Mouse (Mus musculus): ENCODE measurements at regions not wholly inside any gene's neighbourhood (a gene's known extent, or its start where the extent isn't known, plus 50 kb on each side); places are given as distances from the start of the nearest gene placed in this dataset.

DNA sequence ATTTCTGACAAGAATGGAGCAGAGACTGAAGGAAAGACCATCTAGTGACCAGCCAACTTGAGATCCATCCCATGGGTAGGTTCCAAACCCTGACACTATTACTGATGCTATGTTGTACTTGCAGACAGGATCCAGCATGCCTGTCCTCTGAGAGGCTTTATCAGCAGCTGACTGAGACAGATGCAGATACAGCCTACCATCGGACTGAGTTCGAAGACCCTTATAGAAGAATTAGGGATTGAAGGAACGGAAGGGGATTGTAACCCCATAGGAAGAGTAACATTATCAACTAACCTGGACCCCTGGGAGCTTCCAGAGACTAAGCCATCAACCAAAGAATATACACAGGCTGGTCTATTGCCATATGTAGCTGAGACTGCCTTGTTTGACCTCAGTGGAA is 183.1 kb upstream of the Adcy2 start:
- no peak for DNase-seq (ENCODE audit: low read depth)
- TF ChIP-seq POLR2A (IDR thresholded peaks at IDR 0.05; ENCODE audit: borderline replicate concordance, extremely low read depth, insufficient read depth, insufficient read length, poor library complexity, severe bottlenecking) (no peak), CTCF (IDR thresholded peaks at IDR 0.05; ENCODE audit: borderline replicate concordance, extremely low read depth, insufficient read depth, insufficient read length) (no peak)

- no peak for DNase-seq (ENCODE audit: low read depth)
- TF ChIP-seq POLR2A (IDR thresholded peaks at IDR 0.05; ENCODE audit: borderline replicate concordance, extremely low read depth, insufficient read depth, insufficient read length, poor library complexity, severe bottlenecking) (no peak), CTCF (IDR thresholded peaks at IDR 0.05; ENCODE audit: borderline replicate concordance, extremely low read depth, insufficient read depth, insufficient read length) (no peak)
Measured at GRCm38 (mm10) chr13:69190661-69191060, 191.3 kb upstream of the Adcy2 start.

GRCm38 (mm10) chr13:69196464-69196871 is 197.1 kb upstream of the Adcy2 start:
- peak; percentile 26 for DNase-seq (ENCODE audit: low read depth)
- TF ChIP-seq CTCF (IDR thresholded peaks at IDR 0.05; ENCODE audit: borderline replicate concordance, extremely low read depth, insufficient read depth, insufficient read length) (no peak), POLR2A (IDR thresholded peaks at IDR 0.05; ENCODE audit: borderline replicate concordance, extremely low read depth, insufficient read depth, insufficient read length, poor library complexity, severe bottlenecking) (no peak)

DNA sequence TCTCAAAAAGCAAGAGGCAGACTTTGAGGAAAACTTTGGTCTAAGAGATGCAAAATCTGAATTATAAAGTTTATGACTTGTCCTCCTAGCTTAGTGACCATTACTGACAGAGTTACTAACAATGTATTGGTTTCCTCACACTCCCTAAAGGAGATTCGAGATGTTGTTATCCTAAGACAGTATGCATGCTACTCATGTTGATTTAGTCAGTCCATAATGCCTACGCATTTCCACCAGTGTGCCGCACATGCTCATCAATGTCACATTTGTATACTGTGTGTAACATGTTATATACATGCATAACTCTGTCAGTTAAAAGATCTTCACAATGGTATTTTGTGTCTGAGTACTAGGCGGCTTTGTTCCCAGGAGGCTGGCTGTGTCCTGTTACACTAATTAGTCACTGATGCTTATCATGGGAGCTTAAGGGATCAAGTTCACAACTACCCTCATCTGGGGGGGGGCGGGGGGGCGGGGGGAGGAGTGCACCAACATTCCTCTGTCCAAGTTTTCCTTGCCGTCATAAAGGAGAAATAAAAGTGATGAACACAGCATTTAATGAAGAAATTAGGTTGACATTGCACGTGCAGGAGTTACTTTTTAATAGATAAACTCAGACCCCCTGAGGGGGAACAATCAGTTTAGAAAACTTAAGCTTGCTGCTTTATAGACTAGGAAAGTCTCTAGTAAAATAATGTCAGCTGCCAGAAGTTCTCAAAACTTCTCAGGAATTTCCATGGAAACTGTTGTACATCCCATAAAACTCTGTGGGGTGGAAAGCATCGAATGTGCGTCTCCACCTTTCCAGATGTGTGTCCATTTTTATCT is 208.6 kb upstream of the Adcy2 start:
- DNase-seq (ENCODE audit: low read depth), result no peak

DNA sequence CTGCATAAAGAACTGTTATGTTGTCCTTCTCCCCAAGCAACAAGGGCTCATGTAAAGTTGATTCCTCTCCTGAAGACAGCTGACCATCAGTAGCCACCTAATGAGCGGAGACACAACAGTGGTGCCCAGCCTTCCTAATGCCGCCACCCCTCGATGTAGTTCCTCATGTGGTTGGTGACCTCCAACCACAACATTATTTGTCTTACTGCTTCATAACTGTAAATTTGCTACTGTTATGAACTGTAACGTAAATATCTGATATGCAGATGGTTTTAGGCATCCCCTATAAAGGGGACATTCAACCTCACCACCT is 209.2 kb upstream of the Adcy2 start:
- TF ChIP-seq POLR2A (IDR thresholded peaks at IDR 0.05; ENCODE audit: borderline replicate concordance, extremely low read depth, insufficient read depth, insufficient read length, poor library complexity, severe bottlenecking) (no peak), CTCF (IDR thresholded peaks at IDR 0.05; ENCODE audit: borderline replicate concordance, extremely low read depth, insufficient read depth, insufficient read length) (no peak)
- DNase-seq (ENCODE audit: low read depth), result no peak

More for the DNA sequence above, 208.6 kb upstream of the Adcy2 start:
- TF ChIP-seq CTCF (IDR thresholded peaks at IDR 0.05; ENCODE audit: borderline replicate concordance, extremely low read depth, insufficient read depth, insufficient read length), result no peak

- no peak for DNase-seq (ENCODE audit: low read depth)
- TF ChIP-seq CTCF (IDR thresholded peaks at IDR 0.05; ENCODE audit: borderline replicate concordance, extremely low read depth, insufficient read depth, insufficient read length) (no peak), POLR2A (IDR thresholded peaks at IDR 0.05; ENCODE audit: borderline replicate concordance, extremely low read depth, insufficient read depth, insufficient read length, poor library complexity, severe bottlenecking) (no peak)
Measured at GRCm38 (mm10) chr13:69216579-69216978, 217.2 kb upstream of the Adcy2 start.

GRCm38 (mm10) chr13:69220425-69220824 is 221.1 kb upstream of the Adcy2 start:
- TF ChIP-seq CTCF (IDR thresholded peaks at IDR 0.05; ENCODE audit: borderline replicate concordance, extremely low read depth, insufficient read depth, insufficient read length) (no peak), POLR2A (IDR thresholded peaks at IDR 0.05; ENCODE audit: borderline replicate concordance, extremely low read depth, insufficient read depth, insufficient read length, poor library complexity, severe bottlenecking) (no peak)

DNA sequence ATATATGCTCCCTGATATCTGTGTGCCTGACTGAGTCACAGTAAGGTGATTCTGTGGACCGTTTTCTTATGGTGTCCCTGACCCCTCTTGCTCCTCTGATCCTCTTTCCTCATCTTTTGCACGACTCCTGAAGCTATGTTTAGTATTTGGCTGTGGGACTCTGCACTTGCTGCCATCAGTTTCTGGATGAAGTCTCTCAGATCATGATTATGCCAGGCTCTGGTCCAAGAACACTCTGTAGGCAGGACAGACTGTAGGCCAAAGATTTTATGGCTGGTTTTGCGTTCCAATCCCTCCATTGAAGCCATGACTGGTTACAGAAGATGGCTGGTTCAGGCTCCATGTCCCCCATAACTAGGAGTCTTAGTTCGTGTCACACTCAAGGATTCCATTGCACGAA is 227.2 kb upstream of the Adcy2 start:
- TF ChIP-seq POLR2A (IDR thresholded peaks at IDR 0.05; ENCODE audit: borderline replicate concordance, extremely low read depth, insufficient read depth, insufficient read length, poor library complexity, severe bottlenecking), result no peak
- TF ChIP-seq CTCF (IDR thresholded peaks at IDR 0.05; ENCODE audit: borderline replicate concordance, extremely low read depth, insufficient read depth, insufficient read length), result no peak
- no peak for DNase-seq (ENCODE audit: low read depth)

More at GRCm38 (mm10) chr13:69220425-69220824, 221.1 kb upstream of the Adcy2 start:
- no peak for DNase-seq (ENCODE audit: low read depth)

- DNase-seq (ENCODE audit: low read depth), result no peak
- TF ChIP-seq CTCF (IDR thresholded peaks at IDR 0.05; ENCODE audit: borderline replicate concordance, extremely low read depth, insufficient read depth, insufficient read length) (no peak), POLR2A (IDR thresholded peaks at IDR 0.05; ENCODE audit: borderline replicate concordance, extremely low read depth, insufficient read depth, insufficient read length, poor library complexity, severe bottlenecking) (no peak)
Measured at GRCm38 (mm10) chr13:69230361-69230943, 231.1 kb upstream of the Adcy2 start.

- DNase-seq (ENCODE audit: low read depth), result peak; percentile 80
- TF ChIP-seq CTCF (IDR thresholded peaks at IDR 0.05; ENCODE audit: borderline replicate concordance, extremely low read depth, insufficient read depth, insufficient read length), result no peak
Measured at GRCm38 (mm10) chr13:69236386-69236785, 237.0 kb upstream of the Adcy2 start.

GRCm38 (mm10) chr13:69237918-69238317 is 238.6 kb upstream of the Adcy2 start:
- DNase-seq (ENCODE audit: low read depth), result peak; percentile 61
- TF ChIP-seq CTCF (IDR thresholded peaks at IDR 0.05; ENCODE audit: borderline replicate concordance, extremely low read depth, insufficient read depth, insufficient read length), result no peak
- no peak for TF ChIP-seq POLR2A (IDR thresholded peaks at IDR 0.05; ENCODE audit: borderline replicate concordance, extremely low read depth, insufficient read depth, insufficient read length, poor library complexity, severe bottlenecking)

DNA sequence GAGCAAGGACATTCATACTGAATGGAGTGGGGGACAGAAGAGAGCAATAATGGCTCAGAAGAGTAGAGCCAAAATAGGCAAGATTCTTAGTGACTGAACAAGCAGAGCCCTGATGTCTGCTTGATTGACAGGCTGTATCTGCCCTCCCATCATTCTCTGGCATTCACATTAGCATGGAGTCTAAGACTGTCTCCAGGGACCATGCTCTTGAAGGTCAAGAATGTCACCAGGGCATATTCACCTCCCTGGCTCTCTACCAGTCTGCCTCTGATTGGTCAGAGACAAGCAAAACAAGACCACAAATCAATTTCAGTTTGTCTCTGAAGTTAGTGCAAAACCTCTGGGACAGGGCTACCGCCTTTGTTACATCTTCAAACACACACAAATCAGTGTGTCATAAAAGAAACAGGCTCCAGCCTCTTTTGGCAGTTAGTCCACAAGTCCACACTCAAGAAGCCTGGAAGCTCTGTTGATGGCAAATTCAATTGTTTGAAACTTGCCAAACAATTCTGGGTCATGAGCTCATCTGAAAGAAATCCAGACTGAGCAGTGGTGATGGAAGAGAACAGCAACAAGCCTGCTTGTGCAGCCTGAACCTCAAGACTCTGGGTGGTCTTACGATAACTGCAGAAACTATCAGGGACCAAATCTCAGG is 240.0 kb upstream of the Adcy2 start:
- TF ChIP-seq CTCF (IDR thresholded peaks at IDR 0.05; ENCODE audit: borderline replicate concordance, extremely low read depth, insufficient read depth, insufficient read length), result no peak
- no peak for TF ChIP-seq POLR2A (IDR thresholded peaks at IDR 0.05; ENCODE audit: borderline replicate concordance, extremely low read depth, insufficient read depth, insufficient read length, poor library complexity, severe bottlenecking)
- DNase-seq (ENCODE audit: low read depth), result no peak

Data from brain, embryonic 14.5 days (tissue).